Mouse (Mus musculus): ENCODE results near the gene Barx1. TPM values are rescaled to one million over a fixed set of nuclear protein-coding genes. Genes with fewer than 3 reads are reported as not detected.

Barx1 gene
- total RNA-seq, 2 experiments from 2014 or later: not detected

DNA sequence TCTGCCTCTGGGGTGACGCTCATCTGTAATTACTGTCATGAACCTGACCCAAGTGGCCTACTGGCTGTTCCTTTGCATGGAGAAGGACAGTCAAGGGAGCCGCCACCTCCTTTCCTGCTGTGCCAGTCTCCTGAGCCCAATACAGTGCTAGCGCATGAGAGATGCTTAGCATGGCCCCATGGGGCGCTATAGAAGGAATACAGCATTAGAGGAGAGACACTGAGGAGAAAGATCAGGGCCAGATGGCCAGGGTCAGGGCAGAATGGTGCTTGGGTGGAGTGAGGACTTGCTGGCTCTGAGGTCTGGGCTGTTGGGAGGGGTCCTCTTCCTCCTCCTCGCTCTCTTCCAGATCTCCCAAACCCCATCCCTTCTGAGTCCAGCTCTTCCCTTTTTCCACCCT is 23.9 kb downstream of the Barx1 start:
- intact Hi-C loops (cut with DNase I): no loop called here
- no peak for DNase-seq (ENCODE audit: extremely low spot score in 1 of 2, low spot score in 2 of 2)

DNA sequence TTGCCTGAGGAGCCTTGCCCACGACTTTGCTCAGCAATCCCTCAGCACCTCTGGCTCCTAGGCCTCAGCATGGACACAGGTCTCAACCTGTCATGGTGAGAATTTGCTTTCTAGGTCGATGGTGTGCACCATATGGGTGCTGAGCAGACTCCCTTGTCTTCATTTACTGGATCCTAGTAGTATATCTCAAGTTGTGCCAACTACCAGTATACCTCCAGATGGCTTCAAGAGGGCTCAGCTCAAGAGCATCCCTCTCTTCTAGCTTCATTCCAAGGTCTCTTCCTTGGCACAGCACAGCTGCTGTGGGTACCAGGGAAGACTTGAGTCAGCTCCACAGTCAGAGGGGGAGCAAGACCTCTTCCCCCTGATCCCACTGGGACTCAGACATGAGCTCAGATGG is 29.2 kb downstream of the Barx1 start:
- intact Hi-C loops (cut with DNase I): no loop called here
- DNase-seq (ENCODE audit: extremely low spot score in 1 of 2, low spot score in 2 of 2): no peak

DNA sequence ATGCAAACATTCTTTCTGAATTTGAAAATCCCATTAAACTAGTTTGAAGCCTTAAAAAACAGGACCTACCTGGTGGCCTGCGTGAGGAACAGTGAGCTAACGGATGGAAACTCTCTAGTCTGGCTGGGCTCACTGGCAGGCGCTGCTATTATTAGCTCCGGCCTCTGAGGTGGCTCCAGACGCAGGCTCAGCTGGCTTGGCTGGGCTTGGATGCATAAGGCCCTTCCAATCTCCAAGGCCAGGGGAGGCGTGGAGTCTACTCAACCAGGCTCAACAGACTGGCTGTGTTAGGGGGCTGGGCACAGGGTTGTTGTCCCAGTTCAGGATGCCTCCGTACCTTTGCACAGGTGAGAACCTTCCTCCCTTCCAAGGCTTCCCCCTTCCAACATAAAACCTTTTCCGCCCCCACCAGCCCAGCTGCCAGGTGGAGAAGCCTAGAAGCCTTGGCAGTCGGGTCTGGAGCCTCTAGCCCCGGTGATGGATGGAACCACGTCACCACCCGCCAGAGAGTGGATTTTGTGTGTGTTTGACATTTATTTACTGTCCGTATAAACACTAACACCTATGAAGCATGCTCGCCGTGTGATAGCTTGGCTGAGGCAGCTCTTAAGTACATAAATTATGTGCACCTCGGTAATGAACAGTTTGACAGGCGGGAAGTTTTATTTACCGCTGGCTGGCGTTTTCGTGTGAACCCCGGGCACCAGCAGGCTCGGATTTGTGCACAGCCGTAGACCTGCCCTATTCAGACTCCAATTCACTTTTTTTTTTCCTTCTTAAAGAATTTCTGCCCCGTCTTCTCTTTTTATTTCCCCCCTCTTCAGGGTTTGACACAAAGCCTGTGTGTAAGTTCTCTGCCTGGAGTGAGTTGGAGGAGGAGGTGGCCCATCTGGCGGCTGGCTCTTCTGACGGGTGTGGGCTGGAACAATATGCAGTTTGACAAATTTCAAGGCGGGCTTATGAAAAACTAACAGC is 31.6 kb downstream of the Barx1 start:
- intact Hi-C loops (cut with DNase I): no loop called here
- DNase-seq (ENCODE audit: extremely low spot score in 1 of 2, low spot score in 2 of 2): peak in 1 of 2 experiments; percentile 13

DNA sequence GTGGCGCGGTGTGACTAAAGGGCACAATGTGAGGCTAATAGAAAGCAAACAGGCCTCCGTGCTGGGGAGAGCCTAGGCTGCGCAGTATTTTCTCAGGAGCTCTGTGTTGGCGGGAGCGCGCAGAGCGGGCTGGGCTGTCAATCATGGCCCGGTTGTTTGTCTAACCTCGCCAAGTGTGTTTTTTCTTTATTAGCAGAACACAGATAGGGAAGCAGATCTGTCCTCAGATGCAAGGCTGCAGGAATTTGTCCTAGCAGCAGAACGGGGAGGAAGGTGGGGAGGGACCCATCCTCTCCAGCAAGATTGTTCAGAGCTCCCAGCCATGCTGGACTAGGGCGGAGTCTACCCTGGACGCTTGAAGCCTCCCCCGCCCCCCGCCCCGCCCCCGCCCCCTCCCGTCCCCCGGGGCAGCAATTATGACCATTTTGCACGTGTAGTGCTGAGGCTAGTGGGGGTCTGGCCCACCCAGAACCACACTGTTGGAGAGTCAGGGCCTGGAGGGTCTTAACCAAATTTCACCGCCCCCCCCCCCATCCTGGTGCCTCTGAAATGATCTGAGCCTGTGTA is 43.7 kb downstream of the Barx1 start:
- intact Hi-C loops (cut with DNase I): no loop called here
- DNase-seq (ENCODE audit: extremely low spot score in 1 of 2, low spot score in 2 of 2): no peak

DNA sequence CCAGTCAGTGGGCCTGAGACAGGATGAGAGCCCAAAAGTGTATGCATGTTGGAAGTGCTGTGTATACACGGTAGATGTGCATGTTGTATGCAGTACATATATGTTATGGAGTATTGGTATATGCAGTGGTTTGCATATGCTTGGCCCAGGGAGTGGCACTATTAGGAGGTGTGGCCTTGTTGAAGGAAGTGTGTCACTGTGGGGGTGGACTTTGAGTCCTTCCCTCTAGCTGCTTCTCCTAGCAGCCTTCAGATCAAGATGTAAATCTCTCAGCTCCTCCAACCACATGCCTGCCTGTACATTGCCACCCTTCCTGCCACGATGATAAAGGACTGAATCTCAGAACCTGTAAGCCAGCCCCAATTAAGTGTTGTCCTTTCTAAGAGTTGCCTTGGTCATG is 49.9 kb downstream of the Barx1 start:
- no peak for DNase-seq (ENCODE audit: extremely low spot score in 1 of 2, low spot score in 2 of 2)
- intact Hi-C loops (cut with DNase I): no loop called here

DNA sequence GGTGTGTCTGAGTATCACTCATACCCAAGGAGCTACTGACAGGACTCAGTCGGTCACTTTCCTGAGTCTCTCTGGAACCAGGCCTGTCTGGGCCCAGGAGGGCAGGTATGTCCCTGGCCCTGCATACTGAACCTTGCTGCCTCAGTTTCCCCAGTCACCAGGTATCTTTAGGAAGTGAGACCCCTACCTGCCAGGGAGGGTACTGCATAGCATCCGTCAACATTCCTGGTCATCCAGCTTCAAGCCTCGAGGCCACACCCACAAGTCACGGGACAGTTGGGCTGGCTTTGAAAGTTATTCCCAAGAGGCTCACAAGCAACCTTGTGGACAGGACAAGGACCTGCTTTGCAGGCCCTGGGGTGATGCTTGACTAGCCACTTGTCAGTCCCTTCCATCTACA is 53.3 kb downstream of the Barx1 start:
- DNase-seq (ENCODE audit: extremely low spot score in 1 of 2, low spot score in 2 of 2): no peak
- intact Hi-C loops (cut with DNase I): no loop called here

Other genes starting within 250 kb of the Barx1 start
- gene Zfp169, start 149.5 kb upstream of the Barx1 start, total RNA-seq (2021): 10 to 100 TPM; 18.1 to 19.6 TPM
- 1 to 10 TPM in 1 of 2 experiments, under 1 TPM in 1; 0.79 to 1.8 TPM for gene A830005F24Rik, start 149.4 kb upstream of the Barx1 start, total RNA-seq (2021)
- 10 to 100 TPM; 21.3 to 23.5 TPM for gene Ptpdc1, start 37.3 kb upstream of the Barx1 start, total RNA-seq (2021)
- 10 to 100 TPM; 26.0 to 26.2 TPM for gene Phf2, start 208.1 kb downstream of the Barx1 start, total RNA-seq (2021)